Mouse (Mus musculus) C2C12 (cell line): Measurements from ENCODE around the gene Fam71e1. TPM values are rescaled to one million over a fixed set of nuclear protein-coding genes. Genes with fewer than 3 reads are reported as not detected.

ENCODE experiments used
- H3K27me3 ChIP-seq: one replicate; pipeline ENCODE4 v1.6.1; 2011; ENCODE audit not compliant: control insufficient read depth, insufficient read depth, insufficient read length
- H3K36me3 ChIP-seq: one replicate; pipeline ENCODE4 v1.6.1; 2011; ENCODE audit not compliant: control insufficient read depth, insufficient read depth
- H3K4me3 ChIP-seq: one replicate; pipeline ENCODE4 v1.5.1; 2011; ENCODE audit warnings: mild to moderate bottlenecking, control low read depth; ENCODE audit not compliant: poor library complexity, insufficient read depth, severe bottlenecking
- H3K79me2 ChIP-seq: one replicate; pipeline ENCODE4 v1.6.1; 2011; ENCODE audit not compliant: control insufficient read depth, insufficient read depth
- H3K79me3 ChIP-seq: one replicate; pipeline ENCODE4 v1.6.1; 2011; ENCODE audit warnings: low read depth, control low read depth
- H3ac ChIP-seq: one replicate; pipeline ENCODE3; 2011; ENCODE audit warnings: low read depth; ENCODE audit not compliant: control insufficient read depth, insufficient read length
- CEBPB ChIP-seq: IDR thresholded peaks from one replicate; pipeline ENCODE4 v1.6.1; 2011; ENCODE audit warnings: low read depth, mild to moderate bottlenecking, control low read depth, moderate library complexity
- CTCF ChIP-seq: IDR thresholded peaks from one replicate; pipeline ENCODE4 v1.5.1; 2011; ENCODE audit not compliant: control insufficient read depth, insufficient read depth, insufficient read length
- FOSL1 ChIP-seq: IDR thresholded peaks from one replicate; pipeline ENCODE4 v1.8.0; 2011; ENCODE audit warnings: mild to moderate bottlenecking, low read length; ENCODE audit not compliant: poor library complexity, insufficient read depth, severe bottlenecking
- MAX ChIP-seq: IDR thresholded peaks from one replicate; pipeline ENCODE4 v1.6.1; 2011; ENCODE audit warnings: mild to moderate bottlenecking, control low read depth
- MYOD1 ChIP-seq: IDR thresholded peaks from one replicate; pipeline ENCODE4 v1.6.1; 2011; ENCODE audit warnings: low read depth; ENCODE audit not compliant: control insufficient read depth, insufficient read length
- MYOG ChIP-seq: IDR thresholded peaks from one replicate; pipeline ENCODE4 v1.6.1; 2011; ENCODE audit not compliant: control insufficient read depth, insufficient read length; ENCODE audit errors: extremely low read depth
- USF1 ChIP-seq: IDR thresholded peaks from one replicate; pipeline ENCODE4 v1.6.1; 2011; ENCODE audit warnings: low read depth, mild to moderate bottlenecking, control low read depth, moderate library complexity
- polyA plus RNA-seq: library from polyadenylated mRNA; unstranded; fragments of >200 nt; fragmentation: generic; extraction: Trizol; gene quantifications from one replicate; pipeline ENCODE4 v1.2.1, GENCODE M21; 2012; ENCODE audit warnings: missing spikeins

Fam71e1 gene
- polyA plus RNA-seq, 1 experiment = 0.95 TPM

GRCm38 (mm10) chr7:44461503-44462217 lies 34.7 kb upstream of the Fam71e1 start:
- Histone ChIP-seq H3K79me3 (no peaks in the 10 kb centered on the region), H3K79me2 (no peaks in the 10 kb centered on the region), H3ac (no peak overlapping the region), H3K36me3 (no peaks in the 10 kb centered on the region), H3K4me3 (no peak overlapping the region), H3K27me3 (peaks cover 62% of the 10 kb centered on the region)
- no peak for TF ChIP-seq USF1
- TF ChIP-seq FOSL1 = no peak
- TF ChIP-seq MYOD1 = no peak
- TF ChIP-seq CEBPB = no peak
- TF ChIP-seq MAX = no peak
- no peak for TF ChIP-seq MYOG
- no peak for TF ChIP-seq CTCF

- peaks cover 56% of the 10 kb centered on the region for H3K27me3 ChIP-seq
- H3K79me2 ChIP-seq = no peaks in the 10 kb centered on the region
- no peaks in the 10 kb centered on the region for H3K36me3 ChIP-seq
- H3K4me3 ChIP-seq = no peak overlapping the region
- TF ChIP-seq MAX = no peak
- TF ChIP-seq CEBPB = no peak
- no peak for TF ChIP-seq MYOD1
- no peak for TF ChIP-seq CTCF
- TF ChIP-seq FOSL1 = no peak
- TF ChIP-seq USF1 = no peak
- no peak for TF ChIP-seq MYOG
- no peaks in the 10 kb centered on the region for H3K79me3 ChIP-seq
- H3ac ChIP-seq = no peak overlapping the region
Observed at GRCm38 (mm10) chr7:44462218-44463055, 33.9 kb upstream of the Fam71e1 start.

- no peak for TF ChIP-seq USF1
- no peak for TF ChIP-seq CEBPB
- TF ChIP-seq FOSL1 = no peak
- no peak for TF ChIP-seq CTCF
- no peak overlapping the region for H3ac ChIP-seq
- no peak overlapping the region for H3K4me3 ChIP-seq
- H3K79me2 ChIP-seq = no peaks in the 10 kb centered on the region
- no peaks in the 10 kb centered on the region for H3K36me3 ChIP-seq
- no peaks in the 10 kb centered on the region for H3K79me3 ChIP-seq
- peaks cover 56% of the 10 kb centered on the region for H3K27me3 ChIP-seq
Observed at GRCm38 (mm10) chr7:44463056-44463425, 33.3 kb upstream of the Fam71e1 start.

- Histone ChIP-seq H3K4me3 (no peak overlapping the region), H3K27me3 (peaks cover 56% of the 10 kb centered on the region), H3K79me2 (no peaks in the 10 kb centered on the region), H3K79me3 (no peaks in the 10 kb centered on the region), H3K36me3 (no peaks in the 10 kb centered on the region), H3ac (no peak overlapping the region)
- TF ChIP-seq MAX (no peak), MYOD1 (no peak), FOSL1 (no peak), CEBPB (no peak), USF1 (no peak), CTCF (no peak), MYOG (no peak)
Observed at GRCm38 (mm10) chr7:44463556-44464225, 32.7 kb upstream of the Fam71e1 start.

- H3K27me3 ChIP-seq = peaks cover 52% of the 10 kb centered on the region
- no peak for TF ChIP-seq MAX
- no peak for TF ChIP-seq FOSL1
- no peak for TF ChIP-seq CEBPB
- no peak for TF ChIP-seq USF1
- no peak for TF ChIP-seq CTCF
- no peak for TF ChIP-seq MYOG
- TF ChIP-seq MYOD1 = no peak
- H3ac ChIP-seq = no peak overlapping the region
Observed at GRCm38 (mm10) chr7:44464511-44464910, 31.9 kb upstream of the Fam71e1 start.

More at GRCm38 (mm10) chr7:44464511-44464910, 31.9 kb upstream of the Fam71e1 start:
- Histone ChIP-seq H3K4me3 (no peak overlapping the region), H3K79me3 (no peaks in the 10 kb centered on the region), H3K79me2 (no peaks in the 10 kb centered on the region), H3K36me3 (no peaks in the 10 kb centered on the region)
